Mouse (Mus musculus) lung, postnatal 14 days (tissue): ENCODE data around the gene Rpp14.
A peak's percentile ranks its signal among the peaks of the same experiment; 100 is the strongest.

Source experiments
- DNase-seq: peaks from one replicate; pipeline ENCODE4 v3.0.0; 2021

Rpp14 gene

GRCm38 (mm10) chr14:8080165-8080679, at the start of gene Rpp14:
TSS of gene Rpp14 (plus strand) at chr14:8080367.
- DNase-seq = peak; percentile 97

- DNase-seq = no peak
Observed at GRCm38 (mm10) chr14:8030535-8030934, 49.6 kb upstream of the Rpp14 start.

GRCm38 (mm10) chr14:8032087-8032944, 47.9 kb upstream of the Rpp14 start:
- DNase-seq = no peak

GRCm38 (mm10) chr14:8034561-8034960, 45.6 kb upstream of the Rpp14 start:
- DNase-seq = no peak

GRCm38 (mm10) chr14:8035951-8036350, 44.2 kb upstream of the Rpp14 start:
- DNase-seq = no peak

GRCm38 (mm10) chr14:8036406-8036805, 43.8 kb upstream of the Rpp14 start:
- DNase-seq = no peak

- no peak for DNase-seq
Observed at GRCm38 (mm10) chr14:8038150-8038549, 42.0 kb upstream of the Rpp14 start.

GRCm38 (mm10) chr14:8038791-8039448, 41.2 kb upstream of the Rpp14 start:
- DNase-seq = peak; percentile 15

- no peak for DNase-seq
Observed at GRCm38 (mm10) chr14:8040179-8040578, 40.0 kb upstream of the Rpp14 start.

GRCm38 (mm10) chr14:8040911-8041678, 39.1 kb upstream of the Rpp14 start:
- DNase-seq = no peak

GRCm38 (mm10) chr14:8042120-8042519, 38.0 kb upstream of the Rpp14 start:
- no peak for DNase-seq

- no peak for DNase-seq
Observed at GRCm38 (mm10) chr14:8042577-8042976, 37.6 kb upstream of the Rpp14 start.

GRCm38 (mm10) chr14:8044330-8044729, 35.8 kb upstream of the Rpp14 start:
- peak; percentile 42 for DNase-seq

GRCm38 (mm10) chr14:8044786-8045185, 35.4 kb upstream of the Rpp14 start:
- no peak for DNase-seq

- no peak for DNase-seq
Observed at GRCm38 (mm10) chr14:8045187-8045846, 34.9 kb upstream of the Rpp14 start.

- DNase-seq = no peak
Observed at GRCm38 (mm10) chr14:8046839-8047238, 33.3 kb upstream of the Rpp14 start.

GRCm38 (mm10) chr14:8049334-8049733, 30.8 kb upstream of the Rpp14 start:
- no peak for DNase-seq

GRCm38 (mm10) chr14:8051869-8052268, 28.3 kb upstream of the Rpp14 start:
- no peak for DNase-seq

GRCm38 (mm10) chr14:8052661-8053060, 27.5 kb upstream of the Rpp14 start:
- DNase-seq = no peak

GRCm38 (mm10) chr14:8054310-8055102, 25.7 kb upstream of the Rpp14 start:
- DNase-seq = peak; percentile 2

- DNase-seq = no peak
Observed at GRCm38 (mm10) chr14:8056076-8056475, 24.1 kb upstream of the Rpp14 start.

GRCm38 (mm10) chr14:8059938-8060337, 20.2 kb upstream of the Rpp14 start:
- no peak for DNase-seq
